Mouse (Mus musculus): ENCODE measurements at regions not wholly inside any gene's neighbourhood (a gene's known extent, or its start where the extent isn't known, plus 50 kb on each side); places are given as distances from the start of the nearest gene placed in this dataset.
A peak's percentile ranks its signal among the peaks of the same experiment; 100 is the strongest.

DNA sequence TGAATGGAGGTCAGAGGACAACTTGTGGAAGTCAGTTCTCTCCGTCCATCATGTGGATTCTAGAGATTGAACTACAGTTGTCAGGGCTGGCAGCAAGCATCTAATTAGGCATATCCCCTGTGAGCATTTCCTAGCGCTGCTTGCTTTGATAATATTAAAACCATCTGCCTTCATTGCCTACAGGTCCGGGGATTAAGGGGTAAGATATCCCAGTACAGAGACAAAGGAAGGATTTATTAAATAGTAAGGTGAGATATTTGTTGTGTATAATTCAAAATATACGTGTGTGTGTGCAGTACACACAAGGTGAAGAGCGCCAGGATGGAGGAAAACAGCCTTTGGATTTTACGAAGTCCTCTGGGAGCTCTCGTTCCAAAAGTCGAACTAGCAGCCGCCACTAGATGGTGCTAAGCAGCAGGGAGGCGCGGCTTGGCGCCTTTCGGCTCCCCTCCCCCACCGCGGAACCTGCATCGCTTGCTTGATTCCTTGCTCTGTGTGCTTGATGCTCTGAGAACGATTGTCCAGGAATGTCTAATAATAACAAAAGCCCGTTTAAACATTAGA is 88.4 kb upstream of the Rpl34 start:
- no peak for TF ChIP-seq POLR2A (IDR thresholded peaks at IDR 0.05; ENCODE audit: borderline replicate concordance, extremely low read depth, insufficient read depth, insufficient read length, poor library complexity, severe bottlenecking)
- TF ChIP-seq CTCF (IDR thresholded peaks at IDR 0.05; ENCODE audit: borderline replicate concordance, extremely low read depth, insufficient read depth, insufficient read length) = peak; percentile 97
